In genomic region chr9:69443203-69443602, GRCm38 (mm10) we compare ENCODE assay signal across 10 mouse cellular contexts. TPM values are rescaled to one million over a fixed set of nuclear protein-coding genes. Genes with fewer than 3 reads are reported as not detected.
DNase-seq lines count a peak whose midpoint lies in the region; ATAC-seq and TF ChIP-seq lines count a peak whose summit lies in the region.
"Had no signal": no experiment of that assay in that cellular context is flagged by ENCODE, and none has a peak within 500 bp of the region (broad histone marks: within the 10 kb centered on the region; RNA-seq: fewer than 3 reads in every experiment).

No protein-coding gene starts in this region.

- TF ChIP-seq CTCF in liver, postnatal 0 days (IDR thresholded peaks at IDR 0.05; ENCODE audit: low read depth) = no peak

- no peak overlapping the region for H3K9ac ChIP-seq in liver, postnatal 0 days (replicated peaks)
- H3K9ac ChIP-seq in liver, embryonic 11.5 days (ENCODE audit: low read depth, low read length) = no peak overlapping the region
- peak overlapping the region; percentile 9; the same call in 1 of the 2 replicates for H3K9ac ChIP-seq in stomach, embryonic 16.5 days (ENCODE audit: low read length)
- H3K9ac ChIP-seq: midbrain, embryonic 12.5 days had no signal

- no peak for DNase-seq in liver, postnatal 0 days
- no peak for DNase-seq in liver, embryonic 11.5 days (ENCODE audit: low spot score)
- peak; percentile 76 to 82 for DNase-seq in adrenal gland, postnatal 36 days
- peak; percentile 69 for DNase-seq in heart, postnatal 4 days
- DNase-seq in thymus, postnatal 0 days (ENCODE audit: low spot score) = no peak
- DNase-seq: kidney, adult 18-20 months; left cerebral cortex, postnatal 4 days had no signal

- no peak overlapping the region for H3K4me3 ChIP-seq in liver, postnatal 0 days (ENCODE audit: low read depth, low read length)
- no peak overlapping the region for H3K4me3 ChIP-seq in liver, embryonic 11.5 days (ENCODE audit: low read depth, low read length)
- H3K4me3 ChIP-seq in stomach, embryonic 16.5 days (replicated peaks; ENCODE audit: low read length) = no peak overlapping the region
- H3K4me3 ChIP-seq: midbrain, embryonic 12.5 days had no signal

- no peaks in the 10 kb centered on the region for H3K27me3 ChIP-seq in liver, postnatal 0 days (ENCODE audit: insufficient read depth, low read length)
- H3K27me3 ChIP-seq in liver, embryonic 11.5 days (replicated peaks; ENCODE audit: control insufficient read depth, insufficient read depth, low read length) = no peaks in the 10 kb centered on the region
- no peaks in the 10 kb centered on the region for H3K27me3 ChIP-seq in stomach, embryonic 16.5 days (ENCODE audit: control insufficient read depth, insufficient read depth, low read length)
- H3K27me3 ChIP-seq: midbrain, embryonic 12.5 days had no signal

- WGBS in liver, postnatal 0 days (ENCODE audit: insufficient replicate concordance) = 41% methylated on average over 3 of the region's 3 CpGs
- 55% methylated on average over 3 of the region's 3 CpGs for WGBS in liver, embryonic 11.5 days
- 21% methylated on average over 3 of the region's 3 CpGs for WGBS in stomach, embryonic 16.5 days

- peaks cover 24% of the 10 kb centered on the region for H3K4me1 ChIP-seq in liver, postnatal 0 days (ENCODE audit: insufficient read depth)
- peaks cover 8% of the 10 kb centered on the region; the same call in 1 of the 2 replicates for H3K4me1 ChIP-seq in liver, embryonic 11.5 days (replicated peaks; ENCODE audit: control insufficient read depth, insufficient read depth, low read length)
- H3K4me1 ChIP-seq in stomach, embryonic 16.5 days (ENCODE audit: control insufficient read depth, insufficient read depth, low read length) = peaks cover 21% of the 10 kb centered on the region

- no peak for TF ChIP-seq EP300 in liver, postnatal 0 days (IDR thresholded peaks at IDR 0.05; ENCODE audit: low read depth)

- H3K27ac ChIP-seq in liver, postnatal 0 days (ENCODE audit: low read depth) = peak overlapping the region; percentile 74
- no peak overlapping the region for H3K27ac ChIP-seq in liver, embryonic 11.5 days (ENCODE audit: low read depth, low read length)
- peak overlapping the region; percentile 77 for H3K27ac ChIP-seq in stomach, embryonic 16.5 days (ENCODE audit: low read length)
- H3K27ac ChIP-seq: midbrain, embryonic 12.5 days had no signal

- H3K4me2 ChIP-seq in liver, postnatal 0 days (ENCODE audit: low read depth, low read length) = 0 out of 2 replicates have a peak overlapping the region, but pooled peaks have one; percentile 39
- no peak overlapping the region for H3K4me2 ChIP-seq in liver, embryonic 11.5 days
- no peak overlapping the region for H3K4me2 ChIP-seq in stomach, embryonic 16.5 days (ENCODE audit: low read depth, low read length)
- H3K4me2 ChIP-seq: midbrain, embryonic 12.5 days had no signal

- no peaks in the 10 kb centered on the region for H3K9me3 ChIP-seq in liver, postnatal 0 days (ENCODE audit: low read length)
- no peaks in the 10 kb centered on the region for H3K9me3 ChIP-seq in liver, embryonic 11.5 days (ENCODE audit: control insufficient read depth, low read length)
- no peaks in the 10 kb centered on the region for H3K9me3 ChIP-seq in stomach, embryonic 16.5 days (replicated peaks; ENCODE audit: control insufficient read depth, low read length)
- H3K9me3 ChIP-seq: midbrain, embryonic 12.5 days had no signal

- H3K36me3 ChIP-seq in liver, postnatal 0 days (replicated peaks; ENCODE audit: insufficient read depth, low read length) = no peaks in the 10 kb centered on the region
- no peaks in the 10 kb centered on the region for H3K36me3 ChIP-seq in liver, embryonic 11.5 days (ENCODE audit: control insufficient read depth, insufficient read depth, low read length)
- no peaks in the 10 kb centered on the region for H3K36me3 ChIP-seq in stomach, embryonic 16.5 days (ENCODE audit: control insufficient read depth, insufficient read depth, low read length)
- H3K36me3 ChIP-seq: midbrain, embryonic 12.5 days had no signal

- ATAC-seq in liver, postnatal 0 days = no peak
- no peak for ATAC-seq in liver, embryonic 11.5 days (replicated peaks; ENCODE audit: low FRiP score)
- peak; percentile 35; the same call in 1 of the 2 replicates for ATAC-seq in stomach, embryonic 16.5 days (ENCODE audit: insufficient read depth, low FRiP score)
- ATAC-seq in cerebellum, adult (ENCODE audit: insufficient number of reproducible peaks, low FRiP score, low TSS enrichment) = no peak

RNA-seq across cellular contexts. Expression of gene Anxa2, which starts 10.2 kb away (rescaled TPM):
- polyA plus RNA-seq in liver, postnatal 0 days (2015; fragmentation: Nextera tagmentation; extraction: Ambion mirVana) = 68.2 and 78.3 TPM in 2 replicates
- polyA plus RNA-seq in liver, embryonic 11.5 days (2014; fragmentation: Nextera tagmentation; extraction: Ambion mirVana) = 153 and 159 TPM in 2 replicates
- total RNA-seq in adrenal gland, postnatal 36 days (2021) = 100 to 1,000 TPM; 396 to 515 TPM
- 100 to 1,000 TPM; 251 to 268 TPM for total RNA-seq in heart, postnatal 4 days (2021)
- polyA plus RNA-seq in stomach, embryonic 16.5 days (2015; fragmentation: Nextera tagmentation; extraction: Ambion mirVana) = 1,223 and 1,404 TPM in 2 replicates
- polyA plus RNA-seq in thymus, postnatal 0 days (2015; fragmentation: Nextera tagmentation; extraction: Ambion mirVana) = 713 and 718 TPM in 2 replicates

RNA-seq across cellular contexts. Expression of gene Ice2, which starts 45.5 kb away (rescaled TPM):
- polyA plus RNA-seq in liver, postnatal 0 days (2015; fragmentation: Nextera tagmentation; extraction: Ambion mirVana) = 4.5 and 5.1 TPM in 2 replicates
- 23.1 and 24.9 TPM in 2 replicates for polyA plus RNA-seq in liver, embryonic 11.5 days (2014; fragmentation: Nextera tagmentation; extraction: Ambion mirVana)
- 10 to 100 TPM; 12.9 to 15.3 TPM for total RNA-seq in adrenal gland, postnatal 36 days (2021)
- total RNA-seq in heart, postnatal 4 days (2021) = 1 to 10 TPM; 8.3 to 9.2 TPM
- 14.6 and 16.8 TPM in 2 replicates for polyA plus RNA-seq in stomach, embryonic 16.5 days (2015; fragmentation: Nextera tagmentation; extraction: Ambion mirVana)
- polyA plus RNA-seq in thymus, postnatal 0 days (2015; fragmentation: Nextera tagmentation; extraction: Ambion mirVana) = 18.2 and 20.8 TPM in 2 replicates

Comparison
In these comparisons a context has a peak if more than half of its experiments do, and no peak if none do; other contexts are left out.
1. DNase-seq: peak in adrenal gland, postnatal 36 days (2 of 2) and heart, postnatal 4 days (single experiment); none in liver, postnatal 0 days (single experiment), liver, embryonic 11.5 days (single experiment) and thymus, postnatal 0 days (single experiment).